Mouse (Mus musculus) stomach, postnatal 0 days (tissue): ENCODE measurements around the gene Gm11562. TPM values are rescaled to one million over a fixed set of nuclear protein-coding genes. Genes with fewer than 3 reads are reported as not detected.
"Not testable (repeated sequence)": the region's sequence is repeated elsewhere in the genome, so short reads cannot be mapped to it uniquely, and the experiment has no call there.

Experiments
- ATAC-seq: fragments of 200-750 bp; cut with Nextera tagmentation; 2 replicates; pipeline ENCODE4 v1.8.0; 2017; ENCODE audit not compliant: low FRiP score, low TSS enrichment
- DNase-seq: peaks from one replicate; pipeline ENCODE4 v3.0.0-alpha.2; 2016; ENCODE audit warnings: low spot score
- H3K27ac ChIP-seq: fragments of 300-500 bp; sonication (generic); replicated peaks from 2 replicates; pipeline ENCODE4 v1.5.1; 2014; ENCODE audit warnings: mild to moderate bottlenecking, control low read depth
- H3K27me3 ChIP-seq: fragments of 300-500 bp; sonication (generic); 2 replicates; pipeline ENCODE4 v1.6.1; 2014; ENCODE audit warnings: low read length; ENCODE audit not compliant: control insufficient read depth, insufficient read depth
- H3K36me3 ChIP-seq: fragments of 300-500 bp; sonication (generic); 2 replicates; pipeline ENCODE4 v1.6.1; 2014; ENCODE audit warnings: low read length, mixed read lengths; ENCODE audit not compliant: control insufficient read depth, insufficient read depth
- H3K4me1 ChIP-seq: fragments of 300-500 bp; sonication (generic); replicated peaks from 2 replicates; pipeline ENCODE4 v1.6.1; 2014; ENCODE audit warnings: antibody characterized with exemption; ENCODE audit not compliant: control insufficient read depth, insufficient read depth
- H3K4me2 ChIP-seq: fragments of 300-500 bp; sonication (generic); replicated peaks from 2 replicates; pipeline ENCODE4 v1.6.1; 2014; ENCODE audit warnings: low read depth, mild to moderate bottlenecking, control low read depth, moderate library complexity
- H3K4me3 ChIP-seq: fragments of 300-500 bp; sonication (generic); 2 replicates; pipeline ENCODE4 v1.5.1; 2014; ENCODE audit warnings: low read depth, low read length, control low read depth
- H3K9ac ChIP-seq: fragments of 300-500 bp; sonication (generic); 2 replicates; pipeline ENCODE4 v1.6.1; 2014; ENCODE audit warnings: mild to moderate bottlenecking, low read length, control low read depth, mixed read lengths
- H3K9me3 ChIP-seq: fragments of 300-500 bp; sonication (generic); 2 replicates; pipeline ENCODE4 v1.6.1; 2016; ENCODE audit warnings: low read length; ENCODE audit not compliant: control insufficient read depth
- CTCF ChIP-seq: IDR thresholded peaks from 2 replicates; pipeline ENCODE4 v1.5.1; 2016; ENCODE audit warnings: antibody characterized with exemption, low read depth, mild to moderate bottlenecking, moderate library complexity
- EP300 ChIP-seq: optimal IDR thresholded peaks from 2 replicates; pipeline ENCODE3; 2016; ENCODE audit warnings: antibody characterized with exemption
- WGBS: fragments of 180-500 bp; shearing (Covaris S2); extraction: QIAGEN DNeasy Blood & Tissue Kit; methylation state at CpG from one replicate; pipeline ENCODE4 v1.1.7; 2014; 5-methylcytosine and 5-hydroxymethylcytosine counted together
- polyA plus RNA-seq: library from polyadenylated mRNA; unstranded; fragments of >200 nt; fragmentation: Nextera tagmentation; extraction: Ambion mirVana; gene quantifications from 2 replicates; pipeline ENCODE4 v1.2.1, GENCODE M21; 2015

Gene Gm11562
- polyA plus RNA-seq, 1 experiment from 2014 or later, result not detected

DNA sequence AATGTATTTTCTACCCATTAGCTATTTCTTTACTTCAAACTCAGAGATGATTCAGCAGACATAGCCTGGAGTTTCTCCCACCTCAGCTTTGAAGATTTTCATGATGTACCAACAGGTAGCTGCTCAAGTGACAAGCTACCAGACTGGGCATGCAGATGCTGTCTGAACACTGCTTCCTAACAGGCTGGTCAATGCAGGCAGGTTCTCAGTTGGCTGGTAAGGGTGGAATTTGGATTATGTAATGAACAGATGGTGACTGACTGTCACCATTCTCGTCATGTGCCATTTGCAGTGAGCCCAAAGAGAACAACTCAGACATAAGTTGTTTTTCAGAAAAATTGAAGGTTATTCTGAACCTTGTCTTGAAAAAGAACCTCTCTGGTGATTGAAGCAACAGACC is 11.1 kb downstream of the Gm11562 start:
- Histone ChIP-seq H3K36me3 (no peaks in the 10 kb centered on the region), H3K9me3 (no peaks in the 10 kb centered on the region)
- ATAC-seq, result no peak

DNA sequence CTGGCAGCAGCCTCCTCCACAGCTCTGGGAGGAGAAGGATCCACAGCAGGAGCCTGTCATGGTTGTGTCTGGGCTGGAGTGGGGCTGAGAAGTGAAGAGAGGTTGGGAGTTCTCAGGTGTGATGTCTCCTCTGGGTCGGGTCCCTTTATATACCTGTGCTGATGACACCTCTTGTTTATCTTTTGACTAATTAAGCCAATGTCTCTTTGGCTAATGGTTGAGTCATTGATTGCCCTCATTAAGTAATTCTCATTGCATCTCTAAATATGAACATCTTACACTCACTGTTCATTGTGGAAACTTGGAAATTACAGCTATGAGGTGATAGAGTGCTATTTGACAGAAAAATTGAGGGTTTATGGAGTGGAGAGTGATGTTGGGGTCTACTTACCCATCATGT is 17.0 kb downstream of the Gm11562 start, which contains the start of gene Gm11938:
TSS of gene Gm11938 (minus strand) at position 101 of the 400 bp plus-strand sequence.
- H3K4me2 ChIP-seq, H3K9me3 ChIP-seq, H3K9ac ChIP-seq, DNase-seq, H3K4me1 ChIP-seq, H3K4me3 ChIP-seq, H3K27ac ChIP-seq, H3K27me3 ChIP-seq, H3K36me3 ChIP-seq, ATAC-seq: not testable (repeated sequence)
- WGBS, result 53% methylated on average over 1 of the region's 1 CpGs

More for the DNA sequence above, 11.1 kb downstream of the Gm11562 start:
- Histone ChIP-seq H3K27ac (no peak overlapping the region), H3K4me1 (no peaks in the 10 kb centered on the region), H3K9ac (no peak overlapping the region), H3K4me2 (no peak overlapping the region), H3K27me3 (no peaks in the 10 kb centered on the region), H3K4me3 (no peak overlapping the region)
- TF ChIP-seq EP300, result no peak
- DNase-seq, result no peak
- 50% methylated on average over 1 of the region's 1 CpGs for WGBS

DNA sequence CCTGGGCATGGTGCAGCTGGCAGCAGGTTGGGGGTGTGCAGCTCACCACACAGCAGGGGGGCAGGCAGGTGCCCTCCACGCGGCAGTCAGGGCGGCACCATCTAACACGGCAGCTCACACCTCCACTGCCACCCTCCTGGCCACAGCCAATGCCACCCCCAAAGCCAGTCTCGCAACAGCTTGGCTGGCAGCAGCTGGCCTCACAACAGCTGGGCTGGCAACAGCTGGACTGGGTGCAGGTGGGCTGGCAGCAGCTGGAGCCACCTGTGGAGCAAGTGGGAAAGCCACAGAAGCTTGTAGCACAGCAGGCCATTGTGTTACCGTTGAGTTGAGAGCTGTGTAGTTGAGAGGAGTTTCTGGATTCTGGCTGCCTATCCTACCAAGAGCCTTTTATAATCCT is 22.5 kb downstream of the Gm11562 start, which contains the start of gene Krtap9-3:
TSS of gene Krtap9-3 (minus strand) at position 364 of the 400 bp plus-strand sequence.
- H3K9ac ChIP-seq, H3K36me3 ChIP-seq, H3K4me1 ChIP-seq, H3K4me2 ChIP-seq, H3K27ac ChIP-seq, H3K4me3 ChIP-seq, H3K27me3 ChIP-seq, ATAC-seq, H3K9me3 ChIP-seq, DNase-seq: not testable (repeated sequence)
- 63% methylated on average over 4 of the region's 6 CpGs for WGBS

DNA sequence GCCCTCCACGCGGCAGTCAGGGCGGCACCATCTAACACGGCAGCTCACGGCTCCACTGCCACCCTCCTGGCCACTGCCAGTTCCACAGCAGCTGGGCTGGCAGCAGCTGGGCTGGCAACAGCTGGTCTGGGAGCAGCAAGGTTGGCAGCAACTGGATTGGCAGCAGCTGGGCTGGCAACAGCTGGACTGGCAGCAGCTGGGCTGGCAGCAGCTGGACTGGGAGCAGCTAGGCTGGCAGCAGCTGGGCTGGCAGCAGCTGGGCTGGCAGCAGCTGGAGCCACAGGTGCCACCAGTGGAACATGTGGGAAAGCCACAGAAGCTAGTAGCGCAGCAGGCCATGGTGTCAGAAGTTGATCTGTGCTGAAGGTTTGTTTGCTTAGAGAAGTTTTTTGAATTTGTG is 29.3 kb downstream of the Gm11562 start, which contains the start of gene Krtap1-3:
TSS of gene Krtap1-3 (minus strand) at position 359 of the 400 bp plus-strand sequence.
- 88% methylated on average over 6 of the region's 6 CpGs for WGBS
- Histone ChIP-seq H3K27ac (no peak within 1 kb of the TSS), H3K36me3 (no peaks in the 10 kb centered on the region), H3K4me1 (no peaks in the 10 kb centered on the region), H3K4me2 (no peak within 1 kb of the TSS), H3K27me3 (no peaks in the 10 kb centered on the region), H3K4me3 (no peak within 1 kb of the TSS), H3K9me3 (no peaks in the 10 kb centered on the region), H3K9ac (no peak within 1 kb of the TSS)
- TF ChIP-seq EP300 (no peak), CTCF (no peak)
- ATAC-seq, result no peak
- no peak for DNase-seq

- TF ChIP-seq EP300 (no peak), CTCF (no peak)
- ATAC-seq (no peak), DNase-seq (no peak)
- no peaks in the 10 kb centered on the region for H3K27me3 ChIP-seq
- H3K36me3 ChIP-seq, result no peaks in the 10 kb centered on the region
- no peak overlapping the region for H3K9ac ChIP-seq
- WGBS, result 85% methylated on average over 7 of the region's 7 CpGs
- H3K27ac ChIP-seq, result no peak overlapping the region
- H3K4me1 ChIP-seq, result no peaks in the 10 kb centered on the region
- no peak overlapping the region for H3K4me2 ChIP-seq
- H3K4me3 ChIP-seq, result no peak overlapping the region
- H3K9me3 ChIP-seq, result no peaks in the 10 kb centered on the region
These were observed 35.1 kb downstream of the Gm11562 start for GRCm38 (mm10) chr11:99585096-99585495.

GRCm38 (mm10) chr11:99583245-99583704 is 37.0 kb downstream of the Gm11562 start, which contains the start of gene Krtap1-4:
Gene Krtap1-4, minus strand, starts transcription at chr11:99583654.
- H3K4me3 ChIP-seq, result no peak within 1 kb of the TSS
- no peak within 1 kb of the TSS for H3K27ac ChIP-seq
- H3K4me1 ChIP-seq, result no peaks in the 10 kb centered on the region
- H3K9me3 ChIP-seq, result no peaks in the 10 kb centered on the region
- no peak within 1 kb of the TSS for H3K9ac ChIP-seq
- no peaks in the 10 kb centered on the region for H3K36me3 ChIP-seq
- TF ChIP-seq EP300, result no peak
- TF ChIP-seq CTCF, result no peak
- 83% methylated on average over 5 of the region's 5 CpGs for WGBS
- no peak within 1 kb of the TSS for H3K4me2 ChIP-seq
- no peaks in the 10 kb centered on the region for H3K27me3 ChIP-seq
- no peak for ATAC-seq
- no peak for DNase-seq
